Mouse (Mus musculus): ENCODE measurements at regions not wholly inside any gene's neighbourhood (a gene's known extent, or its start where the extent isn't known, plus 50 kb on each side); places are given as distances from the start of the nearest gene placed in this dataset.

GRCm38 (mm10) chr2:11362205-11362994 is 190.5 kb downstream of the Prkcq start:
- TF ChIP-seq CTCF (IDR thresholded peaks at IDR 0.05; ENCODE audit: low read depth, low read length) = no peak
- TF ChIP-seq POLR2A (IDR thresholded peaks at IDR 0.05; ENCODE audit: extremely low read depth, insufficient read depth, low read length) = no peak
